In the genomic region with DNA sequence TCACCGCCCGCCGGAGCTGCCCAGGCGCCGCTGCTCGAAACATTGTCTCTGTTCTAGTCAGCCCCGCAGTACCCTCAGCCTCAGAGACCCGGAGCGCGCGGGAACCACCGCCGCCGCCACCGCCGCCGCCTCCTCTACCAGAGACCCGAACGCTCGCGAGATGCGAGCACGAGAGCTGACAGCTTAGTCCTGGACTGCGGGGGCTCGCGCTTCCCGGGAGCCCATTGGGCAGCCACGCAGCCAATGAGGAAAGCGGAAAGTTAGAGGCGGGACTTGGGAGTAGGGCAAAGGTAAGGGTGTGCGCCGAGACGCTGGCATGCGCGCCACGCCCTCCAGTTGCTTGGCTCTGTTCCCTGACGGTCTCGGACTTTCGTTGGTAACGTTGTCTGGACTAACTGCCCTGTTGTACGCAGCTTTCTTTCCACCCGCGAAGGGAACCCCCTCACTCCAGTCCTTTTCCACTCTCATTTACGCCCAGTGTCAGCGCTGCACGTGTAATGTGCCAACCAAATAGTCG, we compare ENCODE assay signal across 8 mouse cellular contexts. TPM values are rescaled to one million over a fixed set of nuclear protein-coding genes. Genes with fewer than 3 reads are reported as not detected.
DNase-seq lines count a peak whose midpoint lies in the region; ATAC-seq lines count a peak whose summit lies in the region.

Gene Etfa, minus strand, starts transcription at position 217 of the 517 bp plus-strand sequence.

- peaks cover 21% of the 10 kb centered on the region for H3K27me3 ChIP-seq in hindbrain, embryonic 14.5 days (ENCODE audit: control insufficient read depth, insufficient read depth, low read length)

- H3K4me2 ChIP-seq in hindbrain, embryonic 14.5 days (replicated peaks) = peak within 1 kb of the TSS; percentile 81

- H3K4me3 ChIP-seq in hindbrain, embryonic 14.5 days (replicated peaks; ENCODE audit: low read length) = peak within 1 kb of the TSS; percentile 63

- under 1% methylated on average over 46 of the region's 47 CpGs for WGBS in hindbrain, embryonic 14.5 days

- peak; percentile 98 for DNase-seq in R1 (ENCODE audit: low read depth, low spot score)
- peak; percentile 92 to 96 for DNase-seq in cerebellum, postnatal 25 days
- peak; percentile 81 to 91 for DNase-seq in frontal cortex, postnatal 25 days (ENCODE audit: low spot score in 2 of 2)
- peak; percentile 95 for DNase-seq in hindbrain, embryonic 14.5 days (ENCODE audit: low spot score)
- peak; percentile 92 to 93 for DNase-seq in layer of hippocampus, postnatal 36 days
- DNase-seq in lung, postnatal 36 days = peak; percentile 98
- DNase-seq in retina, postnatal 1 day = peak; percentile 98
- DNase-seq in urinary bladder, adult 18-20 months (ENCODE audit: low spot score in 2 of 2) = peak; percentile 89 to 95

- no peaks in the 10 kb centered on the region for H3K36me3 ChIP-seq in hindbrain, embryonic 14.5 days (replicated peaks; ENCODE audit: control insufficient read depth, insufficient read depth)

- H3K27ac ChIP-seq in hindbrain, embryonic 14.5 days = peak within 1 kb of the TSS; percentile 71

- no peaks in the 10 kb centered on the region for H3K9me3 ChIP-seq in hindbrain, embryonic 14.5 days (ENCODE audit: control insufficient read depth, low read length)

- peak; percentile 100 for ATAC-seq in hindbrain, embryonic 14.5 days (ENCODE audit: low FRiP score)

- H3K4me1 ChIP-seq in hindbrain, embryonic 14.5 days (replicated peaks; ENCODE audit: control insufficient read depth, insufficient read depth, low read length) = no peaks in the 10 kb centered on the region

- peak within 1 kb of the TSS; percentile 67 for H3K9ac ChIP-seq in hindbrain, embryonic 14.5 days

RNA-seq across cellular contexts. Expression of gene Etfa, which starts in this region (rescaled TPM):
- 94.5 and 99.0 TPM in 2 replicates for polyA plus RNA-seq in hindbrain, embryonic 14.5 days (2014; fragmentation: Nextera tagmentation; extraction: Ambion mirVana)
- total RNA-seq in layer of hippocampus, postnatal 36 days (2021) = 10 to 100 TPM; 39.3 to 43.3 TPM

Comparison
In these comparisons a context has a peak if more than half of its experiments do, and no peak if none do; other contexts are left out.
1. Peak in every context shown above with its lines: DNase-seq, ATAC-seq, H3K4me3 ChIP-seq and H3K27ac ChIP-seq.